ENCODE assay signal across 17 mouse cellular contexts in the genomic region with DNA sequence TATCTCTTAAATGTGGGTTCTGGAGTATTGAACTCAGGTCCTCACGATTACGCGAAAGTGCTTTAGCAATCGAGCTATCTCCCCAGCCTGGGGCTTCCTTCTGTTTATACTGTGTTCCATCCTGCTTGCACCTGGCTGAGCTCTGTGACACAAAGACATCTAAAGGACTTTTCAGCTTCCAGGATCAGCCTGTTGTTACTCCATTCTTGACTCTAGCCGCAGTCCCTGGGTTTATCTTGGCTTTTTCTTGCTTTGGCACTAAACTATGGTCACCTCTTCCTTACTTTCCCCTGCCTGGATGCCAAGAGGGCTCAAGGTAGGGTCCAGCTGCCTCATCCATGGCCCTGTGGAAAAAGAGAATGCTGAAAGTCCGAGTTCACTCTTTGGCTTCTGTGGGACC.
DNase-seq lines count a peak whose midpoint lies in the region; ATAC-seq lines count a peak whose summit lies in the region.
"Had no signal": no experiment of that assay in that cellular context is flagged by ENCODE, and none has a peak within 500 bp of the region (broad histone marks: within the 10 kb centered on the region; RNA-seq: fewer than 3 reads in every experiment).

No protein-coding gene starts in this region.

- no peak overlapping the region for H3K4me2 ChIP-seq in forebrain, embryonic 14.5 days (ENCODE audit: low read length)
- no peak overlapping the region for H3K4me2 ChIP-seq in hindbrain, embryonic 12.5 days (replicated peaks)
- H3K4me2 ChIP-seq in hindbrain, embryonic 13.5 days: no peak overlapping the region
- no peak overlapping the region for H3K4me2 ChIP-seq in intestine, embryonic 15.5 days (replicated peaks)
- H3K4me2 ChIP-seq: forebrain, embryonic 15.5 days; hindbrain, embryonic 15.5 days; neural tube, embryonic 12.5 days had no signal

- H3K4me3 ChIP-seq in forebrain, embryonic 10.5 days: no peak overlapping the region
- no peak overlapping the region for H3K4me3 ChIP-seq in forebrain, embryonic 14.5 days (ENCODE audit: low read depth, low read length)
- H3K4me3 ChIP-seq in hindbrain, embryonic 12.5 days: no peak overlapping the region
- H3K4me3 ChIP-seq in hindbrain, embryonic 13.5 days: no peak overlapping the region
- no peak overlapping the region for H3K4me3 ChIP-seq in intestine, embryonic 15.5 days (replicated peaks)
- H3K4me3 ChIP-seq: forebrain, embryonic 15.5 days; hindbrain, embryonic 15.5 days; neural tube, embryonic 12.5 days had no signal

- no peak for ATAC-seq in forebrain, embryonic 14.5 days
- ATAC-seq in hindbrain, embryonic 12.5 days (ENCODE audit: low FRiP score): no peak
- ATAC-seq in hindbrain, embryonic 13.5 days (ENCODE audit: low FRiP score): no peak
- no peak for ATAC-seq in intestine, embryonic 15.5 days
- ATAC-seq: forebrain, embryonic 15.5 days; intestine, postnatal 0 days; liver, postnatal 0 days had no signal

- H3K27me3 ChIP-seq in forebrain, embryonic 10.5 days (ENCODE audit: poor library complexity, severe bottlenecking): no peaks in the 10 kb centered on the region
- H3K27me3 ChIP-seq in forebrain, embryonic 14.5 days (replicated peaks; ENCODE audit: control insufficient read depth, insufficient read depth, low read length): no peaks in the 10 kb centered on the region
- no peaks in the 10 kb centered on the region for H3K27me3 ChIP-seq in hindbrain, embryonic 12.5 days
- no peaks in the 10 kb centered on the region for H3K27me3 ChIP-seq in hindbrain, embryonic 13.5 days
- H3K27me3 ChIP-seq in intestine, embryonic 15.5 days (replicated peaks): no peaks in the 10 kb centered on the region
- H3K27me3 ChIP-seq: CH12.LX; forebrain, embryonic 15.5 days; hindbrain, embryonic 15.5 days; neural tube, embryonic 12.5 days had no signal

- DNase-seq in forebrain, embryonic 10.5 days (ENCODE audit: extremely low spot score, low spot score): no peak
- DNase-seq in forebrain, embryonic 14.5 days (ENCODE audit: low spot score): no peak
- DNase-seq in fat pad, adult 2 months (ENCODE audit: extremely low read depth, low read depth, low spot score): peak; percentile 65
- no peak for DNase-seq in gastrocnemius, adult 8-10 months (ENCODE audit: low spot score in 2 of 2)
- DNase-seq in gastrocnemius, postnatal 14 days: no peak
- DNase-seq: adrenal gland, adult 8-10 months; cerebellum, adult 8-10 months; liver, postnatal 0 days; thymus, adult 18-20 months had no signal

- intact Hi-C loops in gastrocnemius, postnatal 14 days (cut with DNase I; ENCODE audit: low total_unique reads): no loop called here

- H3K9me3 ChIP-seq in forebrain, embryonic 10.5 days: no peaks in the 10 kb centered on the region
- H3K9me3 ChIP-seq in forebrain, embryonic 14.5 days (replicated peaks; ENCODE audit: control insufficient read depth, low read length): no peaks in the 10 kb centered on the region
- no peaks in the 10 kb centered on the region for H3K9me3 ChIP-seq in hindbrain, embryonic 12.5 days (replicated peaks)
- H3K9me3 ChIP-seq in hindbrain, embryonic 13.5 days: 0 out of 2 replicates have a peak, but pooled peaks cover 4% of the 10 kb centered on the region
- no peaks in the 10 kb centered on the region for H3K9me3 ChIP-seq in intestine, embryonic 15.5 days
- H3K9me3 ChIP-seq: forebrain, embryonic 15.5 days; hindbrain, embryonic 15.5 days; neural tube, embryonic 12.5 days had no signal

- H3K4me1 ChIP-seq in forebrain, embryonic 10.5 days: peaks cover 25% of the 10 kb centered on the region
- H3K4me1 ChIP-seq in forebrain, embryonic 14.5 days (ENCODE audit: control insufficient read depth, insufficient read depth, low read length): 0 out of 2 replicates have a peak, but pooled peaks cover 2% of the 10 kb centered on the region
- peaks cover 12% of the 10 kb centered on the region for H3K4me1 ChIP-seq in hindbrain, embryonic 12.5 days
- peaks cover 11% of the 10 kb centered on the region for H3K4me1 ChIP-seq in hindbrain, embryonic 13.5 days (replicated peaks)
- no peaks in the 10 kb centered on the region for H3K4me1 ChIP-seq in intestine, embryonic 15.5 days (replicated peaks)
- H3K4me1 ChIP-seq: forebrain, embryonic 15.5 days had no signal

- H3K27ac ChIP-seq in forebrain, embryonic 10.5 days: peak overlapping the region; percentile 71
- no peak overlapping the region for H3K27ac ChIP-seq in forebrain, embryonic 14.5 days (ENCODE audit: low read depth, low read length)
- H3K27ac ChIP-seq in hindbrain, embryonic 12.5 days: peak overlapping the region; percentile 44
- H3K27ac ChIP-seq in hindbrain, embryonic 13.5 days: no peak overlapping the region
- H3K27ac ChIP-seq in intestine, embryonic 15.5 days: no peak overlapping the region
- H3K27ac ChIP-seq: forebrain, embryonic 15.5 days; hindbrain, embryonic 15.5 days; neural tube, embryonic 12.5 days had no signal

- WGBS in forebrain, embryonic 10.5 days: 76% methylated on average over 6 of the region's 6 CpGs
- WGBS in forebrain, embryonic 14.5 days: 74% methylated on average over 6 of the region's 6 CpGs
- WGBS in hindbrain, embryonic 12.5 days: 78% methylated on average over 6 of the region's 6 CpGs
- WGBS in hindbrain, embryonic 13.5 days: 73% methylated on average over 6 of the region's 6 CpGs
- 74% methylated on average over 6 of the region's 6 CpGs for WGBS in intestine, embryonic 15.5 days

- no peak overlapping the region for H3K9ac ChIP-seq in forebrain, embryonic 14.5 days (ENCODE audit: low read length)
- H3K9ac ChIP-seq in hindbrain, embryonic 12.5 days: no peak overlapping the region
- no peak overlapping the region for H3K9ac ChIP-seq in hindbrain, embryonic 13.5 days
- no peak overlapping the region for H3K9ac ChIP-seq in intestine, embryonic 15.5 days
- H3K9ac ChIP-seq: forebrain, embryonic 15.5 days; hindbrain, embryonic 15.5 days; liver, postnatal 0 days; neural tube, embryonic 12.5 days had no signal

- H3K36me3 ChIP-seq in forebrain, embryonic 10.5 days (replicated peaks): no peaks in the 10 kb centered on the region
- H3K36me3 ChIP-seq in forebrain, embryonic 14.5 days (ENCODE audit: control insufficient read depth, insufficient read depth, low read length): no peaks in the 10 kb centered on the region
- H3K36me3 ChIP-seq in hindbrain, embryonic 12.5 days: no peaks in the 10 kb centered on the region
- no peaks in the 10 kb centered on the region for H3K36me3 ChIP-seq in hindbrain, embryonic 13.5 days
- no peaks in the 10 kb centered on the region for H3K36me3 ChIP-seq in intestine, embryonic 15.5 days
- H3K36me3 ChIP-seq: forebrain, embryonic 15.5 days; hindbrain, embryonic 15.5 days; neural tube, embryonic 12.5 days had no signal

Comparison
In these comparisons a context has a peak if more than half of its experiments do, and no peak if none do; other contexts are left out.
1. H3K27ac ChIP-seq: peak in forebrain, embryonic 10.5 days (single experiment) and hindbrain, embryonic 12.5 days (single experiment); none in forebrain, embryonic 14.5 days (single experiment), hindbrain, embryonic 13.5 days (single experiment) and intestine, embryonic 15.5 days (single experiment).